10 mouse cellular contexts compared by ENCODE assay signal in the genomic region with DNA sequence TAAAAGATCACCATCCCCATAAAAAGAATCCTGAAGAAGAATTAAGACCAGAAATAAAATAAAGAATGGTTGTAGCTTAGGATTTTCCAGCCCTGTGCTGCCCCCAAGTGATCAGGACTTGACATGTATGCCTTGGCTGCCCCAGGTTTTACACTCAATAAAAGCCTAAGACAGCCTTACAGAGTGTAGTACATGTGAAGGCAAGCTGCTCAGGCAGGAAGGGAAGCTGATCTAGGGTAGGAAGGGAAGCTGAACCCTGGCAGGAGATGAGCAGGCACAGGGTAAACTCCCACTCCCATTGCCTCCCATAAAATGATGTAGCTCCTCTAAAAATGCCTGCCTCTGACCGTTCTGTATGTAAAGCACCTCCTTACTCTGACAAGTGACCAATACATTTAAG. TPM values are rescaled to one million over a fixed set of nuclear protein-coding genes. Genes with fewer than 3 reads are reported as not detected.
A peak's percentile ranks its signal among the peaks of the same experiment; 100 is the strongest.
DNase-seq lines count a peak whose midpoint lies in the region; ATAC-seq and TF ChIP-seq lines count a peak whose summit lies in the region.
"Had no signal": no experiment of that assay in that cellular context is flagged by ENCODE, and none has a peak within 500 bp of the region (broad histone marks: within the 10 kb centered on the region; RNA-seq: fewer than 3 reads in every experiment).

No protein-coding gene starts in this region.

- no peak for TF ChIP-seq CTCF in thymus, adult 2 months (IDR thresholded peaks at IDR 0.05; ENCODE audit: borderline replicate concordance, control insufficient read depth, extremely low read depth, insufficient read depth, low read length, poor library complexity)

- DNase-seq in 3T3-L1 (ENCODE audit: low read depth, low spot score) = peak; percentile 85
- DNase-seq in CD4-positive, CD25-positive, alpha-beta regulatory T cell, adult 2 months (ENCODE audit: low read depth, low spot score) = peak; percentile 59
- peak; percentile 44 to 69 for DNase-seq in cerebellum, postnatal 25 days
- DNase-seq in layer of hippocampus, adult 8-10 months (ENCODE audit: low spot score in 2 of 2) = peak; percentile 28 to 55
- DNase-seq in thymus, adult 2 months = peak; percentile 61

- H3K4me2 ChIP-seq in heart, embryonic 12.5 days = no peak overlapping the region
- no peak overlapping the region for H3K4me2 ChIP-seq in midbrain, embryonic 13.5 days (replicated peaks)
- H3K4me2 ChIP-seq in intestine, embryonic 15.5 days (replicated peaks) = no peak overlapping the region
- H3K4me2 ChIP-seq: embryonic facial prominence, embryonic 15.5 days; liver, embryonic 15.5 days had no signal

- H3K27ac ChIP-seq in heart, embryonic 12.5 days (ENCODE audit: poor library complexity, severe bottlenecking) = no peak overlapping the region
- H3K27ac ChIP-seq in midbrain, embryonic 13.5 days = no peak overlapping the region
- no peak overlapping the region for H3K27ac ChIP-seq in thymus, adult 2 months (ENCODE audit: control insufficient read depth, insufficient read depth, low read length)
- no peak overlapping the region for H3K27ac ChIP-seq in intestine, embryonic 15.5 days
- H3K27ac ChIP-seq: embryonic facial prominence, embryonic 15.5 days; liver, embryonic 15.5 days had no signal

- H3K9ac ChIP-seq in heart, embryonic 12.5 days = no peak overlapping the region
- H3K9ac ChIP-seq in midbrain, embryonic 13.5 days (replicated peaks) = no peak overlapping the region
- H3K9ac ChIP-seq in intestine, embryonic 15.5 days = no peak overlapping the region
- H3K9ac ChIP-seq: embryonic facial prominence, embryonic 15.5 days; liver, embryonic 15.5 days had no signal

- no peaks in the 10 kb centered on the region for H3K9me3 ChIP-seq in heart, embryonic 12.5 days (replicated peaks)
- no peaks in the 10 kb centered on the region for H3K9me3 ChIP-seq in midbrain, embryonic 13.5 days
- no peaks in the 10 kb centered on the region for H3K9me3 ChIP-seq in intestine, embryonic 15.5 days
- H3K9me3 ChIP-seq: embryonic facial prominence, embryonic 15.5 days; liver, embryonic 15.5 days had no signal

- no peaks in the 10 kb centered on the region for H3K36me3 ChIP-seq in heart, embryonic 12.5 days
- no peaks in the 10 kb centered on the region for H3K36me3 ChIP-seq in midbrain, embryonic 13.5 days
- 0 out of 2 replicates have a peak, but pooled peaks cover 3% of the 10 kb centered on the region for H3K36me3 ChIP-seq in thymus, adult 2 months (ENCODE audit: control insufficient read depth, insufficient read depth, low read length)
- no peaks in the 10 kb centered on the region for H3K36me3 ChIP-seq in intestine, embryonic 15.5 days
- H3K36me3 ChIP-seq: embryonic facial prominence, embryonic 15.5 days; liver, embryonic 15.5 days had no signal

- no peak overlapping the region for H3K4me3 ChIP-seq in heart, embryonic 12.5 days
- no peak overlapping the region for H3K4me3 ChIP-seq in midbrain, embryonic 13.5 days (replicated peaks)
- no peak overlapping the region for H3K4me3 ChIP-seq in thymus, adult 2 months (ENCODE audit: control insufficient read depth, insufficient read depth, low read length)
- no peak overlapping the region for H3K4me3 ChIP-seq in intestine, embryonic 15.5 days (replicated peaks)
- H3K4me3 ChIP-seq: embryonic facial prominence, embryonic 15.5 days; liver, embryonic 15.5 days had no signal

- ATAC-seq in heart, embryonic 12.5 days (ENCODE audit: insufficient number of reproducible peaks, low FRiP score) = 0 out of 2 replicates have a peak, but pooled peaks have one; percentile 19
- peak; percentile 44 for ATAC-seq in midbrain, embryonic 13.5 days
- no peak for ATAC-seq in intestine, embryonic 15.5 days

- peaks cover 20% of the 10 kb centered on the region for H3K4me1 ChIP-seq in heart, embryonic 12.5 days (replicated peaks)
- 0 out of 2 replicates have a peak, but pooled peaks cover 9% of the 10 kb centered on the region for H3K4me1 ChIP-seq in midbrain, embryonic 13.5 days (replicated peaks)
- H3K4me1 ChIP-seq in thymus, adult 2 months (replicated peaks; ENCODE audit: control insufficient read depth, insufficient read depth, low read length) = peaks cover 20% of the 10 kb centered on the region
- no peaks in the 10 kb centered on the region for H3K4me1 ChIP-seq in intestine, embryonic 15.5 days (replicated peaks)

- H3K27me3 ChIP-seq in heart, embryonic 12.5 days (replicated peaks) = no peaks in the 10 kb centered on the region
- H3K27me3 ChIP-seq in midbrain, embryonic 13.5 days = no peaks in the 10 kb centered on the region
- no peaks in the 10 kb centered on the region for H3K27me3 ChIP-seq in thymus, adult 2 months (ENCODE audit: control insufficient read depth, insufficient read depth, low read length)
- no peaks in the 10 kb centered on the region for H3K27me3 ChIP-seq in intestine, embryonic 15.5 days (replicated peaks)
- H3K27me3 ChIP-seq: embryonic facial prominence, embryonic 15.5 days; liver, embryonic 15.5 days had no signal

- 70% methylated on average over 1 of the region's 1 CpGs for WGBS in heart, embryonic 12.5 days
- 63% methylated on average over 1 of the region's 1 CpGs for WGBS in midbrain, embryonic 13.5 days
- 94% methylated on average over 1 of the region's 1 CpGs for WGBS in thymus, adult 2 months
- 50% methylated on average over 1 of the region's 1 CpGs for WGBS in intestine, embryonic 15.5 days

- TF ChIP-seq POLR2A in thymus, adult 2 months (IDR thresholded peaks at IDR 0.05; ENCODE audit: control insufficient read depth, extremely low read depth, insufficient read depth, low read length, poor library complexity) = no peak

RNA-seq across cellular contexts. Expression of gene Slc9a9, which starts 30.8 kb away (rescaled TPM):
- 3.9 and 4.0 TPM in 2 replicates for polyA plus RNA-seq in heart, embryonic 12.5 days (2016; fragmentation: Nextera tagmentation; extraction: Ambion mirVana)
- total RNA-seq in layer of hippocampus, adult 8-10 months (2022) = 10 to 100 TPM; 15.3 to 22.8 (median 19.3) TPM
- 5.6 and 6.1 TPM in 2 replicates for polyA plus RNA-seq in midbrain, embryonic 13.5 days (2015; fragmentation: Nextera tagmentation; extraction: Ambion mirVana)
- polyA plus RNA-seq in thymus, adult 2 months (2012; rRNA removed) = 43.5 and 49.7 TPM in 2 replicates
- polyA plus RNA-seq in intestine, embryonic 15.5 days (2015; fragmentation: Nextera tagmentation; extraction: Ambion mirVana) = 2.4 and 3.0 TPM in 2 replicates
